Mouse (Mus musculus) thymus, adult 18-20 months (tissue): ENCODE data around the gene Arhgap33.

Experiments used
- DNase-seq, 2 experiments: peaks; one replicate each; pipeline ENCODE4 v3.0.0; 2022; ENCODE audit warnings: mixed read lengths in 2 of 2

The Arhgap33 gene

DNA sequence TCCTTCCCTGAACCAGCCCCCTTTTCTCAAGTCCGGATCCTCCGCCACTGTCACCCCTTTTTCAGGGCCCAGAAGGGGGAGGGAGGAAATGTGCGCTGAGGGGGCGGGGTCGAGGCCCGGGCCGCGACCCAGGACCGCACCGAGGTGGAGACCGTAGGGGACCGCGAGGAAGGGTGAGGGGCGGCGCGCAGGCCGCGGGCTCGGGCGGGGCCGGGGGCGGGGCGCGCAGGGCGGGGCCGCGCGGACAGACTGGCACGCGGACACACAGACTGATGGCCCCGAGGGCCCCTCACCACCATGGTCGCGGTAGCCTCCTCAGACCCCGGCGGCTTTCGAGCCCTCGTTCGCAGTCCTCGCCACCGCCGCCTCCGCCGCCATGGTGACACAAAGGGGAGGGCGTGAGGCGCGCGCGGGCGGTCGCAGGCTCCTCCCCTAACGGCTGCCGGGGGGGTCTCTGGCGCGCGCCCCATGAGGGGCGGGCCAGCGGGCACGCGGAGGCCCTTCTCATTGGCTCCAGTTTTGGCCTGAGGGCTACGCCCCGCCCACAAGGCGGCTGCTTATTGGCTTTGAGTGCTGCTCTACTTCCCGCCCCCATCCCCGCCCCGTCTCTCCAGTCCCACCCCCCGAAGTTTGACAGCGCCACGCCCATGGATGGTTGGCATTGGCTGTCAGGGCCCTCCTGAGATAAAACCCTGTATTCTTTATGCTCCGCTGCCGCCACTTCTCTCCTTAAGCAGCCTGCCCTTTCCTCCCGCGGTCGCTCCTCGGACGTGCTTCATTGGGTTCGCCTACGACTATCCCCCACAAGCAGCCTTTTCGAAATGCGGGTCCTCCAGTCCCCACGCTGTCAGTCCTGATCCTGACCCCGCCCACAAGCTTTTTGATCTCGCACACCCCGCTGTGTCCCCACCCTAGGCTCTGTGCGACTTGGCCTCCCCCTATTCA, at the start of gene Arhgap33:
TSS of gene Arhgap33 (minus strand) at position 428 of the 945 bp plus-strand sequence.
- peak; percentile 95 to 96 for DNase-seq

DNA sequence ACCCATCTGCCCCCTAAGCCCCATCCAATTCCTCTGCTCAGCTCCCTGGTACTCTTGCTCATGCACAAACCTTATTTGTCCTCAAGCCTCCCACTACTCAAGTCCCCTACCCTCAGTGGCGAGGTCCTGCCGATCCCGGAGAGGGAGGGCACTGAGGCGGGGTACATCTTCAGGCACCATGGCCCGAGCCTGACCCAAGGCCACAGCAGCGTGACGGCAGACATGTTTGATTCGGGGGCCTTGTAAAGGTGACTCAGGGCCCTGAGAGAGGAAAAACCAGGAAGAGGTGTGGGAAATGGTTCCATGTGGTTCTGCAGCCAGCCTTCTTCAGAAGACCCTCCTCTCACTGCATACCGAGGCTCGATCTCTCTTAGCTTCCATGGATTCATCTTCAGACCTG, 49.5 kb upstream of the Arhgap33 start:
- DNase-seq, result no peak

DNA sequence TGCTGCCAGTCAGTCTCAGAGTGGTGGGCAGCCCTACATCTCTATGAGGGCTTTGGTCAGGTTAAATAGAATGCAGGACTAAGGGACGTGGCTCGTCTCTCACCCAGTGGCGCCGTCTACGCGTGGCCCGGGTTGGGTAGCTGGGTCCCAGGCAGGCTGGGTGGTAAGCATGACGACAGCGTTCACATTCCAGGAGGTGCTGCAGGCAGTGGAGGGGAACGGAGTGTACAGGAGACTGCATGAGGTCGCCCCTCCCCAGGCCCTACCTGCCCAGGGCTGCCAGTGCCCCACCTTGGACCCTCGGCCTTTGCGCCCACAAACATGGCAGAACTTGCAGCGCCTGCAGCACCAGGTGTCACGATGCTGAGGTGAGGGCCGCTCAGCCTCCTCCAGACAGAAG, 46.7 kb upstream of the Arhgap33 start:
- DNase-seq, result no peak

- DNase-seq, result no peak
Observed at GRCm38 (mm10) chr7:30579950-30580349, 45.1 kb upstream of the Arhgap33 start.

- no peak for DNase-seq
Observed at GRCm38 (mm10) chr7:30572969-30573368, 38.1 kb upstream of the Arhgap33 start.

- no peak for DNase-seq
Observed at GRCm38 (mm10) chr7:30572389-30572788, 37.5 kb upstream of the Arhgap33 start.

DNA sequence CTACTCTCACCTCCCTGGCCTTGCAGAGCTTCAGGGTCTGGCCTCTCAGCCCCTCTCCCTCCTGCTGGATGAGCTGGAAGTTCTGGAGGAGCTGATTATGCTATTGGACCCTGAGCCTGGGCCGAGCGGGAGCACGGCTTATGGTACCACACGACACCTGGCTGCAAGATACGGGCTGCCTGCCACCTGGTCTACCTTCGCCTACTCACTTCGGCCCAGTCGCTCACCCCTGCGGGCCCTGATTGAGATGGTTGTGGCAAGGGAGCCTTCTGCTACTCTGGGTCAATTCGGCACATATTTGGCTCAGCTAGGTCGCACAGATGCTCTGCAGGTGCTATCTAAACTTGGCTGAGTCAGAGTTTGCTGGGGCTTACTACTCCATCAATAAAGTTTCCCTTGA, 32.7 kb upstream of the Arhgap33 start:
- no peak for DNase-seq

- DNase-seq, result no peak
Observed at GRCm38 (mm10) chr7:30566033-30566432, 31.2 kb upstream of the Arhgap33 start.

GRCm38 (mm10) chr7:30564970-30565571, 30.2 kb upstream of the Arhgap33 start, which contains the start of gene Igflr1:
TSS of gene Igflr1 (plus strand) at chr7:30565427.
- DNase-seq, result no peak

DNA sequence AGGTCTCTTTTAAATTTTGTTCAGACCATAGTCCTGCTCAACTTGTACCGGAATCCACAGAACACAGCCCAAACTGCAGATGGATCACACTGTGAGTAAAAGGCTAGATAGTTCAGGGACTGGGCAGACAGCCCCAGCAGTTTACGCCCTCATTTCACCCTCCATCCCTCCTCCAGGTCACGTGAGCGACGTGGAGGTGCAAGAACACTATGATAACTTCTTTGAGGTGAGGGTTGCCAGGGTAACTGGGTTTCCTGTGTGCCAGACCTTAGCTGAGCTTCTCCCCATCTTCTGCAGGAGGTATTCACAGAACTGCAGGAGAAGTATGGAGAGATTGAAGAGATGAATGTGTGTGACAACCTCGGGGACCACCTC, 29.0 kb upstream of the Arhgap33 start:
- peak; percentile 33 to 70 for DNase-seq

DNA sequence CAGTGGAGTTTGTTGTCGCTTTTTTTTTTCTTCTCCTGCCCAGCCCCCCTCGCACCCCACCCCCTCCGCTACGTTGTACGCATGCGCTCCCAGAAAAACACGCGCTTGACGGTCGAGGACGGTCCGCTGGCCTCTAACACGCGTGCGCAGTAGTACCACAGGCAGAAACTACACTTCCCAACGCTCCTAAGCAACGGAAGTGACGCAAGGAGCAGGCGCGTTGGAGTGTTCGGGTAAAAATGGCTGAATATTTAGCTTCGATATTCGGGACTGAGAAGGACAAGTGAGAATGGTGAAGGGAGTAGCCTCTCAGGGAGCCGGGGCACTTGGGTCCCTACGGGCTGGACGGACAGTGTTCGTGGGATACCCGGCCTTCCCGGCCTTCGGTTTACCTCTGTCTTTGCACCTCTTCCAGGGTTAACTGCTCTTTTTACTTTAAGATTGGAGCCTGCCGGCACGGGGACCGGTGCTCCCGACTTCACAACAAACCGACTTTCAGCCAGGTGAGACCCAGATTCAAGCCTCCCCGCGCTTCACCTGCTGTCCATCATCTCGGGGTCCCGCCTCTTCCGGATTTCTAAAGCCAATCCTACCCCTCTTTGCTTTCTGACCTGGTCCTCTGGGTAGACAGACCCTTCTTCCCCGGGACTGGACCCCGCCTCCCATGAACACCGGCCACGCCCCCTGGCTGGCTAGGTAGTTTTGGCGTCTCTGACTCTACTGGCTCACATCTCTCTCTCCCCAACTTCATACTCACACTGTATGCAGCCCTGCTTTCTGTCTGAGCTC, 28.5 kb upstream of the Arhgap33 start, which contains the start of the genes U2af1l4, Gm49396 and Psenen:
TSS of gene U2af1l4 (plus strand) at position 185 of the 789 bp plus-strand sequence.
TSS of gene Gm49396 (plus strand) at position 228 of the 789 bp plus-strand sequence.
TSS of gene Psenen (minus strand) at position 511 of the 789 bp plus-strand sequence.
- DNase-seq, result peak; percentile 90 to 96

GRCm38 (mm10) chr7:30562526-30563116, 27.8 kb upstream of the Arhgap33 start:
- no peak for DNase-seq

DNA sequence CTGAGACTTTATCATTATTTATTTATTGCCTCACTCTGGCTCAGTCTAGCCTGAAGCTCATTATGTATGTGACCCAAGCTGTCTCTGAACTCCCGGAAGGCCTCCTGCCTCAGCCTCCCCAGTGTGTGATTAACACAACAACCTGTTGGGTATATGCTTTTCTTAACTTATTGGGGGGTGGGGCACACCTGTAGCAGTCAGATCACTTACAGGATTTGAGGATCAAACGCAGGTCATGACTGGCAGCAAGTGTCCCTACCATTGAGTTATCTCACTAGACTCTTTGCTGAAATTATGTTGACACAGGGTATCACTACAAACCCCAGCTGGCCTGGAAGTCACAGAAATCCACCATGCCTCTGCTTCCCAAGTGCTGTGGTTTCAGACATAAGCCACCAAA, 25.4 kb upstream of the Arhgap33 start:
- no peak for DNase-seq

DNA sequence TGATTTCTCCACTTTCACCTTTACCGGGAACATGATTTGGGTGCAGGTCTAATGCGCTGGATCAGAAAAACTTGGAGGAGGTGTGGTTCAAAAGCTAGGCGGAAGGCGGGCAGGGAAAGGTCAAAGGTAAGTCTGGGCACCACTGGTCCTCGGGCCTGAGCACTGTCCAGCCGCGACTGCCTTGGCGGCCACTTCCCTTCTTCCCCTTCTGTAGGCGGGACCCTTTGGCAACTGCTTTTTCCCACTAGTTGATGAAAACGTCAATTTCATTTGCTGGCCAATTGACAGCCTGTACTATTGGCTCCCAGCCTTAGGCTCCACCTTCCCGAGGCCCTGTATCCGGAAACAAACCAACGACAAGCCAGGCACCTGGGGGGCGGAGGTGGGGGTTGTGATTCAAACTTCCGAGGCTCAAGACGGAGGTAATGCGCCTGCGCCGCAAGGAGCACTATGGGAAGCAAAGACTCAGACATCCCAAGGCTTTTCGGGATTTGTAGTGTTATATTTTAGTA, 24.6 kb upstream of the Arhgap33 start, which contains the start of gene Lin37:
TSS of gene Lin37 (minus strand) at position 396 of the 512 bp plus-strand sequence.
- DNase-seq, result peak; percentile 95 to 96

- no peak for DNase-seq
Observed at GRCm38 (mm10) chr7:30558656-30559442, 24.0 kb upstream of the Arhgap33 start.

GRCm38 (mm10) chr7:30557901-30558514, 23.1 kb upstream of the Arhgap33 start:
- no peak for DNase-seq

- no peak for DNase-seq
Observed at GRCm38 (mm10) chr7:30556894-30557536, 22.2 kb upstream of the Arhgap33 start.

DNA sequence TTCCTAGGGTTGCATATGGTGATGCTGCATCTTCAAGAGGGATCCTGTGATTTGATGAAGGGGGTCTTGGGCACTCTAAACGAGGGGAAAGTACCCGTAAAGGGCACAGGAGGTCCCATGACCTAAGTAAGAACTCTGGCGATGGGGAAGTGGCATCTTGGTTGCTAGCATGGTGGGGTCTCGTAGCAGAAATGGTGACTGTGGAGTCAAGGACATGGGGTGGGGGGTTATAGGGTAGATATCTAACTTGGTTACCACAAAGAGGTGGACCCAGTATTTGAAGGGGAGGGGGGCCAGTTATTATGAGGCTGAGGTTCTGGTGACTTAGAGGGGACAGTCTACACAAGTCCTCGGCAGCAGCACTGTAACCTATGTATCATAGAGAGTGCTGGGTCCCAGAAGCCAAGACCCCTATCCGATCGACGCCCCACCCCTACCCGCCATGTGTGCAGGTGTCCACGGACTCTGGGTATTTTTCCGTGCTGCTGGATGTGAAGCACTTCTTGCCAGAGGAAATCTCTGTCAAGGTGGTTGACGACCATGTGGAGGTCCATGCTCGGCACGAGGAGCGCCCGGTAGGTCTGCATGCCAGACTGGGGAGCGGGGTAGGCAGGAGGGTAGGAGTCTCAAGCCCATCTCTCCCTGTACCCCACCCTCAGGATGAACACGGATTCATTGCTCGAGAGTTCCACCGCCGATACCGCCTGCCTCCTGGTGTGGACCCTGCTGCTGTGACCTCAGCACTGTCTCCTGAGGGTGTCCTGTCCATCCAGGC, 19.1 kb upstream of the Arhgap33 start:
- DNase-seq, result no peak

- peak; percentile 34 to 43 for DNase-seq
Observed at GRCm38 (mm10) chr7:30553021-30553589, 18.2 kb upstream of the Arhgap33 start.
